Mouse (Mus musculus): ENCODE results near the gene Tvp23b.

DNA sequence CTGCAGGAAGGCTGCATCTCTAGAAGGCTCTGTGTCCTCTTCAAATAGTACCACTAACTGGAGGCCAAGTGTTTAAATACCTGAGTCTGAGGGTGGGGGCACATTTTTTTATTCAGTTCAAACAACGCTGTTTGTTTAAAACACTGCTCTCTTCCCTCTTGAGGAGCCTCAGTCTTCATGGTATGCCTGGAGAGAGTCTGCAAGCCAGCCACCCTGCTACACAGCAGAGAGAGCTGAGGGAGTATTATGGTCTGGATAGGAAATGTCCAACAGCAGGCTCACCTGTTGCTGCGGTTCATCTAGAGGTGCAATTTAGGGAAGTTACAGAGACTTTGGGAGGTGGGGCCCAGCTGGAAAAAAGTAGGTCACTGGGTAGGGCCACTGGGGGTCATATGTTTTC lies 36.2 kb downstream of the Tvp23b start:
- TF ChIP-seq CTCF (IDR thresholded peaks at IDR 0.05; ENCODE audit: extremely low read depth, insufficient read length, insufficient replicate concordance, low read depth, low read length) (no peak), POLR2A (IDR thresholded peaks at IDR 0.05; ENCODE audit: low read depth, low read length) (no peak)
